Mouse (Mus musculus): ENCODE results near the gene Nol9. TPM values are rescaled to one million over a fixed set of nuclear protein-coding genes. Genes with fewer than 3 reads are reported as not detected.

The Nol9 gene
- polyA plus RNA-seq, 1 experiment from 2014 or later = 16.1 TPM

GRCm38 (mm10) chr4:152078105-152078530 lies 39.0 kb downstream of the Nol9 start:
- Histone ChIP-seq H3K4me3 (ENCODE audit: low read depth, low read length) (no peak overlapping the region), H3K4me1 (ENCODE audit: control insufficient read depth, insufficient read depth, low read length) (no peaks in the 10 kb centered on the region), H3K27ac (ENCODE audit: low read depth, low read length) (no peak overlapping the region), H3K4me2 (ENCODE audit: low read length) (no peak overlapping the region), H3K27me3 (replicated peaks; ENCODE audit: control insufficient read depth, insufficient read depth, low read length) (no peaks in the 10 kb centered on the region), H3K9me3 (replicated peaks; ENCODE audit: control insufficient read depth, low read length) (no peaks in the 10 kb centered on the region), H3K36me3 (ENCODE audit: control insufficient read depth, insufficient read depth, low read length) (no peaks in the 10 kb centered on the region), H3K9ac (ENCODE audit: low read length) (no peak overlapping the region)
- DNase-seq (ENCODE audit: low spot score) (no peak), ATAC-seq (no peak)
- 89% methylated on average over 10 of the region's 10 CpGs for WGBS

- WGBS = 91% methylated on average over 3 of the region's 3 CpGs
- no peaks in the 10 kb centered on the region for H3K9me3 ChIP-seq (replicated peaks; ENCODE audit: control insufficient read depth, low read length)
These were observed 40.1 kb downstream of the Nol9 start for GRCm38 (mm10) chr4:152079261-152079660.

GRCm38 (mm10) chr4:152079931-152080330 lies 40.8 kb downstream of the Nol9 start:
- H3K4me2 ChIP-seq (ENCODE audit: low read length) = no peak overlapping the region
- WGBS = 72% methylated on average over 7 of the region's 7 CpGs

More at GRCm38 (mm10) chr4:152079261-152079660, 40.1 kb downstream of the Nol9 start:
- no peak overlapping the region for H3K4me2 ChIP-seq (ENCODE audit: low read length)
- no peaks in the 10 kb centered on the region for H3K36me3 ChIP-seq (ENCODE audit: control insufficient read depth, insufficient read depth, low read length)
- no peak overlapping the region for H3K4me3 ChIP-seq (ENCODE audit: low read depth, low read length)
- H3K27me3 ChIP-seq (replicated peaks; ENCODE audit: control insufficient read depth, insufficient read depth, low read length) = no peaks in the 10 kb centered on the region
- ATAC-seq = no peak
- H3K4me1 ChIP-seq (ENCODE audit: control insufficient read depth, insufficient read depth, low read length) = no peaks in the 10 kb centered on the region
- no peak for DNase-seq (ENCODE audit: low spot score)
- H3K9ac ChIP-seq (ENCODE audit: low read length) = no peak overlapping the region
- no peak overlapping the region for H3K27ac ChIP-seq (ENCODE audit: low read depth, low read length)

GRCm38 (mm10) chr4:152083611-152084220 lies 44.6 kb downstream of the Nol9 start:
- ATAC-seq = no peak
- H3K36me3 ChIP-seq (ENCODE audit: control insufficient read depth, insufficient read depth, low read length) = no peaks in the 10 kb centered on the region

More at GRCm38 (mm10) chr4:152079931-152080330, 40.8 kb downstream of the Nol9 start:
- no peaks in the 10 kb centered on the region for H3K4me1 ChIP-seq (ENCODE audit: control insufficient read depth, insufficient read depth, low read length)
- no peak for DNase-seq (ENCODE audit: low spot score)
- no peaks in the 10 kb centered on the region for H3K36me3 ChIP-seq (ENCODE audit: control insufficient read depth, insufficient read depth, low read length)
- H3K4me3 ChIP-seq (ENCODE audit: low read depth, low read length) = no peak overlapping the region
- H3K27me3 ChIP-seq (replicated peaks; ENCODE audit: control insufficient read depth, insufficient read depth, low read length) = no peaks in the 10 kb centered on the region
- H3K9ac ChIP-seq (ENCODE audit: low read length) = no peak overlapping the region
- H3K9me3 ChIP-seq (replicated peaks; ENCODE audit: control insufficient read depth, low read length) = no peaks in the 10 kb centered on the region
- ATAC-seq = no peak
- no peak overlapping the region for H3K27ac ChIP-seq (ENCODE audit: low read depth, low read length)

GRCm38 (mm10) chr4:152084616-152085015 lies 45.5 kb downstream of the Nol9 start:
- H3K9ac ChIP-seq (ENCODE audit: low read length) = no peak overlapping the region
- H3K9me3 ChIP-seq (replicated peaks; ENCODE audit: control insufficient read depth, low read length) = no peaks in the 10 kb centered on the region
- ATAC-seq (no peak), DNase-seq (ENCODE audit: low spot score) (no peak)
- 87% methylated on average over 7 of the region's 7 CpGs for WGBS
- H3K4me2 ChIP-seq (ENCODE audit: low read length) = no peak overlapping the region
- peaks cover 18% of the 10 kb centered on the region for H3K4me1 ChIP-seq (ENCODE audit: control insufficient read depth, insufficient read depth, low read length)
- H3K27ac ChIP-seq (ENCODE audit: low read depth, low read length) = no peak overlapping the region
- H3K27me3 ChIP-seq (replicated peaks; ENCODE audit: control insufficient read depth, insufficient read depth, low read length) = no peaks in the 10 kb centered on the region
- H3K4me3 ChIP-seq (ENCODE audit: low read depth, low read length) = no peak overlapping the region
- no peaks in the 10 kb centered on the region for H3K36me3 ChIP-seq (ENCODE audit: control insufficient read depth, insufficient read depth, low read length)

More at GRCm38 (mm10) chr4:152083611-152084220, 44.6 kb downstream of the Nol9 start:
- peaks cover 16% of the 10 kb centered on the region for H3K4me1 ChIP-seq (ENCODE audit: control insufficient read depth, insufficient read depth, low read length)
- no peak for DNase-seq (ENCODE audit: low spot score)
- H3K4me3 ChIP-seq (ENCODE audit: low read depth, low read length) = no peak overlapping the region
- no peak overlapping the region for H3K9ac ChIP-seq (ENCODE audit: low read length)
- no peak overlapping the region for H3K4me2 ChIP-seq (ENCODE audit: low read length)
- no peaks in the 10 kb centered on the region for H3K9me3 ChIP-seq (replicated peaks; ENCODE audit: control insufficient read depth, low read length)
- no peaks in the 10 kb centered on the region for H3K27me3 ChIP-seq (replicated peaks; ENCODE audit: control insufficient read depth, insufficient read depth, low read length)
- 62% methylated on average over 7 of the region's 7 CpGs for whole genome bisulfite sequencing
- H3K27ac ChIP-seq (ENCODE audit: low read depth, low read length) = no peak overlapping the region

GRCm38 (mm10) chr4:152086505-152087210 lies 47.5 kb downstream of the Nol9 start:
- Histone ChIP-seq H3K27me3 (replicated peaks; ENCODE audit: control insufficient read depth, insufficient read depth, low read length) (no peaks in the 10 kb centered on the region), H3K27ac (ENCODE audit: low read depth, low read length) (no peak overlapping the region), H3K4me2 (ENCODE audit: low read length) (peak overlapping the region; percentile 84), H3K9ac (ENCODE audit: low read length) (peak overlapping the region; percentile 82), H3K36me3 (ENCODE audit: control insufficient read depth, insufficient read depth, low read length) (no peaks in the 10 kb centered on the region), H3K4me1 (ENCODE audit: control insufficient read depth, insufficient read depth, low read length) (peaks cover 18% of the 10 kb centered on the region), H3K9me3 (replicated peaks; ENCODE audit: control insufficient read depth, low read length) (no peaks in the 10 kb centered on the region), H3K4me3 (ENCODE audit: low read depth, low read length) (peak overlapping the region; percentile 68)
- under 1% methylated on average over 50 of the region's 92 CpGs for WGBS
- DNase-seq (ENCODE audit: low spot score) = peak; percentile 54
- ATAC-seq = peak; percentile 69

GRCm38 (mm10) chr4:152087211-152088081 lies 48.3 kb downstream of the Nol9 start:
- no peak for DNase-seq (ENCODE audit: low spot score)
- Histone ChIP-seq H3K4me3 (ENCODE audit: low read depth, low read length) (peak overlapping the region; percentile 68), H3K9ac (ENCODE audit: low read length) (peak overlapping the region; percentile 82), H3K36me3 (ENCODE audit: control insufficient read depth, insufficient read depth, low read length) (no peaks in the 10 kb centered on the region), H3K4me2 (ENCODE audit: low read length) (peak overlapping the region; percentile 84), H3K27ac (ENCODE audit: low read depth, low read length) (no peak overlapping the region), H3K9me3 (replicated peaks; ENCODE audit: control insufficient read depth, low read length) (no peaks in the 10 kb centered on the region), H3K4me1 (ENCODE audit: control insufficient read depth, insufficient read depth, low read length) (peaks cover 18% of the 10 kb centered on the region), H3K27me3 (replicated peaks; ENCODE audit: control insufficient read depth, insufficient read depth, low read length) (no peaks in the 10 kb centered on the region)
- WGBS = 6% methylated on average over 12 of the region's 12 CpGs
- peak; percentile 8 for ATAC-seq

GRCm38 (mm10) chr4:152088133-152088532 lies 49.0 kb downstream of the Nol9 start:
- peak overlapping the region; percentile 84 for H3K4me2 ChIP-seq (ENCODE audit: low read length)
- H3K27me3 ChIP-seq (replicated peaks; ENCODE audit: control insufficient read depth, insufficient read depth, low read length) = no peaks in the 10 kb centered on the region
- WGBS = 20% methylated on average over 4 of the region's 4 CpGs
- DNase-seq (ENCODE audit: low spot score) (peak; percentile 54), ATAC-seq (no peak)
- H3K9me3 ChIP-seq (replicated peaks; ENCODE audit: control insufficient read depth, low read length) = no peaks in the 10 kb centered on the region
- peaks cover 18% of the 10 kb centered on the region for H3K4me1 ChIP-seq (ENCODE audit: control insufficient read depth, insufficient read depth, low read length)
- no peaks in the 10 kb centered on the region for H3K36me3 ChIP-seq (ENCODE audit: control insufficient read depth, insufficient read depth, low read length)
- H3K9ac ChIP-seq (ENCODE audit: low read length) = no peak overlapping the region
- peak overlapping the region; percentile 68; the same call in 1 of the 2 replicates for H3K4me3 ChIP-seq (ENCODE audit: low read depth, low read length)
- H3K27ac ChIP-seq (ENCODE audit: low read depth, low read length) = peak overlapping the region; percentile 3; the same call in 1 of the 2 replicates
